Mouse (Mus musculus) hindbrain, embryonic 16.5 days (tissue): ENCODE measurements at regions not wholly inside any gene's neighbourhood (a gene's known extent, or its start where the extent isn't known, plus 50 kb on each side); places are given as distances from the start of the nearest gene placed in this dataset.
"Not testable (repeated sequence)": the region's sequence is repeated elsewhere in the genome, so short reads cannot be mapped to it uniquely, and the experiment has no call there.

Experiments
- ATAC-seq: fragments of 200-750 bp; cut with Nextera tagmentation; 2 replicates; pipeline ENCODE4 v1.8.0; 2017; ENCODE audit warnings: moderate TSS enrichment, moderate library complexity
- H3K27ac ChIP-seq: fragments of 300-500 bp; sonication (generic); 2 replicates; pipeline ENCODE4 v1.5.1; 2014; ENCODE audit warnings: low read depth, mild to moderate bottlenecking, control low read depth, low read length, moderate library complexity
- H3K27me3 ChIP-seq: fragments of 300-500 bp; sonication (generic); replicated peaks from 2 replicates; pipeline ENCODE4 v1.6.1; 2014; ENCODE audit warnings: low read length; ENCODE audit not compliant: control insufficient read depth, insufficient read depth
- H3K36me3 ChIP-seq: fragments of 300-500 bp; sonication (generic); 2 replicates; pipeline ENCODE4 v1.6.1; 2014; ENCODE audit warnings: mild to moderate bottlenecking, low read length, moderate library complexity, mixed read lengths; ENCODE audit not compliant: control insufficient read depth, insufficient read depth
- H3K4me1 ChIP-seq: fragments of 300-500 bp; sonication (generic); 2 replicates; pipeline ENCODE4 v1.6.1; 2014; ENCODE audit warnings: low read depth, low read length; ENCODE audit not compliant: control insufficient read depth, insufficient read depth
- H3K4me2 ChIP-seq: fragments of 300-500 bp; sonication (generic); 2 replicates; pipeline ENCODE4 v1.6.1; 2014; ENCODE audit warnings: mild to moderate bottlenecking, low read length, control low read depth, moderate library complexity
- H3K4me3 ChIP-seq: fragments of 300-500 bp; sonication (generic); 2 replicates; pipeline ENCODE4 v1.5.1; 2014; ENCODE audit warnings: mild to moderate bottlenecking, low read length, control low read depth, moderate library complexity
- H3K9ac ChIP-seq: fragments of 300-500 bp; sonication (generic); 2 replicates; pipeline ENCODE4 v1.6.1; 2014; ENCODE audit warnings: low read depth, mild to moderate bottlenecking, control low read depth, low read length, moderate library complexity
- H3K9me3 ChIP-seq: fragments of 300-500 bp; sonication (generic); 2 replicates; pipeline ENCODE4 v1.6.1; 2014; ENCODE audit warnings: mild to moderate bottlenecking, low read length, moderate library complexity; ENCODE audit not compliant: control insufficient read depth
- WGBS: fragments of 180-500 bp; shearing (Covaris S2); extraction: QIAGEN DNeasy Blood & Tissue Kit; methylation state at CpG from one replicate; pipeline ENCODE4 v1.1.7; 2014; 5-methylcytosine and 5-hydroxymethylcytosine counted together

GRCm38 (mm10) chr17:4024384-4024783 is 328.3 kb upstream of the Nox3 start:
- Histone ChIP-seq H3K4me2 (no peak overlapping the region), H3K36me3 (no peaks in the 10 kb centered on the region), H3K4me1 (no peaks in the 10 kb centered on the region), H3K4me3 (no peak overlapping the region), H3K27ac (no peak overlapping the region), H3K9ac (no peak overlapping the region), H3K9me3 (no peaks in the 10 kb centered on the region), H3K27me3 (no peaks in the 10 kb centered on the region)
- ATAC-seq, result no peak
- 91% methylated on average over 2 of the region's 2 CpGs for WGBS

GRCm38 (mm10) chr17:4029202-4029601 is 333.1 kb upstream of the Nox3 start:
- Histone ChIP-seq H3K4me3 (no peak overlapping the region), H3K4me2 (no peak overlapping the region), H3K27me3 (no peaks in the 10 kb centered on the region), H3K4me1 (no peaks in the 10 kb centered on the region), H3K9ac (no peak overlapping the region), H3K36me3 (no peaks in the 10 kb centered on the region), H3K9me3 (no peaks in the 10 kb centered on the region), H3K27ac (no peak overlapping the region)
- WGBS, result 46% methylated on average over 9 of the region's 9 CpGs
- no peak for ATAC-seq

GRCm38 (mm10) chr17:4034816-4035360 is 338.8 kb upstream of the Nox3 start:
- WGBS, result 38% methylated on average over 3 of the region's 3 CpGs
- Histone ChIP-seq H3K27me3 (no peaks in the 10 kb centered on the region), H3K9me3 (no peaks in the 10 kb centered on the region), H3K4me1 (no peaks in the 10 kb centered on the region), H3K4me2 (no peak overlapping the region), H3K9ac (no peak overlapping the region), H3K36me3 (no peaks in the 10 kb centered on the region), H3K27ac (no peak overlapping the region), H3K4me3 (no peak overlapping the region)
- no peak for ATAC-seq

GRCm38 (mm10) chr17:4040104-4040664 is 344.1 kb upstream of the Nox3 start:
- Histone ChIP-seq H3K4me3 (no peak overlapping the region), H3K4me1 (no peaks in the 10 kb centered on the region), H3K9ac (no peak overlapping the region), H3K27me3 (no peaks in the 10 kb centered on the region), H3K27ac (no peak overlapping the region), H3K4me2 (no peak overlapping the region), H3K36me3 (no peaks in the 10 kb centered on the region), H3K9me3 (no peaks in the 10 kb centered on the region)
- 20% methylated on average over 5 of the region's 5 CpGs for WGBS
- ATAC-seq, result peak; percentile 65; the same call in 1 of the 2 replicates

- not testable (repeated sequence) for ATAC-seq, H3K4me2 ChIP-seq, H3K27me3 ChIP-seq, H3K9me3 ChIP-seq, H3K4me3 ChIP-seq, H3K36me3 ChIP-seq, H3K27ac ChIP-seq, H3K4me1 ChIP-seq, H3K9ac ChIP-seq
Observed at GRCm38 (mm10) chr17:4060186-4060585, 364.1 kb upstream of the Nox3 start.

GRCm38 (mm10) chr17:4073381-4073780 is 377.3 kb upstream of the Nox3 start:
- no peaks in the 10 kb centered on the region for H3K9me3 ChIP-seq
- H3K4me2 ChIP-seq, result no peak overlapping the region
- no peaks in the 10 kb centered on the region for H3K27me3 ChIP-seq
- no peaks in the 10 kb centered on the region for H3K4me1 ChIP-seq
- H3K4me3 ChIP-seq, result no peak overlapping the region
- no peak for ATAC-seq
- 66% methylated on average over 2 of the region's 2 CpGs for WGBS
- no peak overlapping the region for H3K9ac ChIP-seq
- no peak overlapping the region for H3K27ac ChIP-seq
- no peaks in the 10 kb centered on the region for H3K36me3 ChIP-seq

- H3K4me2 ChIP-seq, result no peak overlapping the region
- no peaks in the 10 kb centered on the region for H3K9me3 ChIP-seq
- 81% methylated on average over 2 of the region's 2 CpGs for WGBS
Observed at GRCm38 (mm10) chr17:4080564-4080963, 384.5 kb upstream of the Nox3 start.

GRCm38 (mm10) chr17:4094621-4095020 is 398.6 kb upstream of the Nox3 start:
- Histone ChIP-seq H3K4me1 (no peaks in the 10 kb centered on the region), H3K36me3 (no peaks in the 10 kb centered on the region), H3K4me2 (no peak overlapping the region), H3K9me3 (no peaks in the 10 kb centered on the region), H3K4me3 (no peak overlapping the region), H3K27me3 (no peaks in the 10 kb centered on the region), H3K27ac (no peak overlapping the region), H3K9ac (no peak overlapping the region)
- WGBS, result 57% methylated on average over 1 of the region's 1 CpGs
- ATAC-seq, result no peak

More at GRCm38 (mm10) chr17:4080564-4080963, 384.5 kb upstream of the Nox3 start:
- Histone ChIP-seq H3K36me3 (no peaks in the 10 kb centered on the region), H3K27me3 (no peaks in the 10 kb centered on the region), H3K4me3 (no peak overlapping the region), H3K27ac (no peak overlapping the region), H3K9ac (no peak overlapping the region), H3K4me1 (no peaks in the 10 kb centered on the region)
- ATAC-seq, result no peak

- no peak overlapping the region for H3K4me3 ChIP-seq
- ATAC-seq, result no peak
- 93% methylated on average over 3 of the region's 3 CpGs for WGBS
Observed at GRCm38 (mm10) chr17:4103321-4103720, 407.3 kb upstream of the Nox3 start.

GRCm38 (mm10) chr17:4109263-4109662 is 413.2 kb upstream of the Nox3 start:
- H3K36me3 ChIP-seq, result no peaks in the 10 kb centered on the region

More at GRCm38 (mm10) chr17:4103321-4103720, 407.3 kb upstream of the Nox3 start:
- Histone ChIP-seq H3K27me3 (no peaks in the 10 kb centered on the region), H3K36me3 (no peaks in the 10 kb centered on the region), H3K4me1 (no peaks in the 10 kb centered on the region), H3K27ac (no peak overlapping the region), H3K9ac (no peak overlapping the region), H3K4me2 (no peak overlapping the region), H3K9me3 (no peaks in the 10 kb centered on the region)

More at GRCm38 (mm10) chr17:4109263-4109662, 413.2 kb upstream of the Nox3 start:
- Histone ChIP-seq H3K27ac (no peak overlapping the region), H3K4me2 (no peak overlapping the region), H3K9ac (no peak overlapping the region), H3K4me3 (no peak overlapping the region), H3K4me1 (no peaks in the 10 kb centered on the region), H3K27me3 (no peaks in the 10 kb centered on the region), H3K9me3 (no peaks in the 10 kb centered on the region)
- ATAC-seq, result no peak
- WGBS, result 50% methylated on average over 3 of the region's 3 CpGs
